Mouse (Mus musculus): ENCODE measurements at regions not wholly inside any gene's neighbourhood (a gene's known extent, or its start where the extent isn't known, plus 50 kb on each side); places are given as distances from the start of the nearest gene placed in this dataset.
A peak's percentile ranks its signal among the peaks of the same experiment; 100 is the strongest.
"Not testable (repeated sequence)": the region's sequence is repeated elsewhere in the genome, so short reads cannot be mapped to it uniquely, and the experiment has no call there.

DNA sequence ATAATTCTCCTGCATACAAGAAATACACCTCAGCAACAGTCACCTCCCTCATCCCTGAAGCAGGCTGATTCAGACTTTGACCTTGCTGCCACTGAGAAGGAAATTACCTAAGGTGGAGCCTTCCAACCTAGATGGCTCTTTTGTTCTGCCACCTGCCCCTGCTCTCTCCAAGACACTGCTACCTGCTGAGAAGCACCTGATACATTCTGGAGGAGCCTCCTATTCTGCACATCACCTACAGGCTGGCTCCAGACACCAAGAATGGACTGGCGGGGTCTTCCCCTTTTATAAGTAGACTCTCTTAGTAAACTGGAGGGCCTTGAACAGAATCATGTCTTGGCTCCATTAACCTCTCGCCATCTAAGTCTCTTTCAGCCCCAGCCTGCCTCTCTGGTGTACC, 1149.5 kb upstream of the 2610301B20Rik start:
- DNase-seq (ENCODE audit: low read depth, low spot score), result not testable (repeated sequence)

DNA sequence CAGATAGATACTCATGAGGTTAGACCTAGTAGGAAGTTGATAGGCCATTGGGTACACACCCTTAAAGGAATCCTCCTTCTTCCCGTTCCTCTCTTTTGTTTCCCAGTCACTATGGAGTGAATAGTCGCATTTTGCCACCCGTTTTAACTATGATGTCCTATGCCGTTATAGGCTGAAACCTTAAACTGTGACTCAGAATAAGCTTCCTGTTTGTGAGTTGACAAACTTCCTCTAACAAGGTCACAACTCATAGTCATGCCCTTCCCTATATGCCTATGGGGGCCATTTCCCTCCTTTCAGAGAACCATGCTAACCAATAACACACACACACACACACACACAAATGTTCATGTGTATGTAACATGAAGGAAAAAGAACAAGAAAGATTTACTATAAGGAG, 1136.6 kb upstream of the 2610301B20Rik start:
- no peak for DNase-seq (ENCODE audit: low read depth, low spot score)

- DNase-seq (ENCODE audit: low read depth, low spot score), result no peak
Observed at GRCm38 (mm10) chr4:9747411-9747938, 1126.8 kb upstream of the 2610301B20Rik start.

DNA sequence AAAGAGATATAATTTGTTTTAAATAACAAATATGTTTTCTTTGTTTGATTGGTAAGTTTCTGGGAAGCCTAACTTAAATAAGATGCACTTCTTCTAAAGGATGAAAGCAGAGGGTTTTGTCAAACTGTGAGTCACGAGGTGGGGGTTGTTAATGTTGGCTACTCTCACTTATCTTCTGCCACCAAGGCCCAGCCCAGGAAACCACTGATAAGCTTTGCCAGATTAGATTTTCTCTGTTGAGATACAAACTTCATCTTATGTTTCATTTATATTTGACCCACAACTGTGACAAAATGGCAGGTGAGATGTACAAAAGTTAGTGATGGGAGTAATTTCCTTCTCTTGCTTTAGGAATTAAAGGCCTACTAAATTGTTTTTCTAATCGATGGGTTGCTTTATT, 1126.2 kb upstream of the 2610301B20Rik start:
- no peak for DNase-seq (ENCODE audit: low read depth, low spot score)

GRCm38 (mm10) chr4:9749877-9750276, 1124.4 kb upstream of the 2610301B20Rik start:
- no peak for DNase-seq (ENCODE audit: low read depth, low spot score)

DNA sequence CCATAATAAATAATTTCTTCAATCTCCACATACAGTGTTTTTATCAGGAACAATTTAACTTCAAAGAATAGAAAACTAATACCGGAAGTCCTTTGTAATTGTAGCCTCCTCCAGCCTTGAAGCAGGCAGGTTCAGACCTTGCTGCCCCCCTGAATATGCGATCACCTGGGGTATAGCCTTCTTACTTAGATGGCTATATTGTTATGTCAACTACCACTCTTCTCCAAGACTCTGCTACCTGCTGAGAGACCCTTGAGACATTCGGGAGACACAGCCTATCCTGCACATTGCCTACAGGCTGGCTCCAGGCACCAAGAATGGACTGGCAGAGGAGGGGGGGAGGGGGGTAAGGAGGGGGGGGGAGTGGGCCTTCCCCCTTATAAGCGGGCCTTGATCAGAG, 1123.9 kb upstream of the 2610301B20Rik start:
- no peak for DNase-seq (ENCODE audit: low read depth, low spot score)

DNA sequence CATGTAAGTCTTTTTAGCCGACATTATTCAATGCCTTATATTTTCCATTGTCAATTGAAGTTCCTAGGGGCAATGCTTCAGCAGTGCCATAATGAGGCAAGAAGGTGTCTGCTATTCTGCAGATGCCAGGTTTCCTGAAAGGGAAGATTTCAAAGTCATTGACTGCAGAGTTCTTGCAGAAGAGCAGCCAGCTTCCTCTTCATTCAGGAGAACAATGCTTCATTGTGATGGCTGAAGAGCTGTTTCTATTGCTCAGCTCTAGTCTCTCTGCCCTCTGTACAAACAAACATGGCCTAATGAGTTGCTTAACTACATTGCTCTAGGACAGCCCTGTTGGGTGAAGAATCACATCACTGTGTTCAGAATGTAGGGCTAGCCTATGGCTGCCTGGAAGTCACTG, 1111.0 kb upstream of the 2610301B20Rik start:
- DNase-seq (ENCODE audit: low read depth, low spot score), result no peak

DNA sequence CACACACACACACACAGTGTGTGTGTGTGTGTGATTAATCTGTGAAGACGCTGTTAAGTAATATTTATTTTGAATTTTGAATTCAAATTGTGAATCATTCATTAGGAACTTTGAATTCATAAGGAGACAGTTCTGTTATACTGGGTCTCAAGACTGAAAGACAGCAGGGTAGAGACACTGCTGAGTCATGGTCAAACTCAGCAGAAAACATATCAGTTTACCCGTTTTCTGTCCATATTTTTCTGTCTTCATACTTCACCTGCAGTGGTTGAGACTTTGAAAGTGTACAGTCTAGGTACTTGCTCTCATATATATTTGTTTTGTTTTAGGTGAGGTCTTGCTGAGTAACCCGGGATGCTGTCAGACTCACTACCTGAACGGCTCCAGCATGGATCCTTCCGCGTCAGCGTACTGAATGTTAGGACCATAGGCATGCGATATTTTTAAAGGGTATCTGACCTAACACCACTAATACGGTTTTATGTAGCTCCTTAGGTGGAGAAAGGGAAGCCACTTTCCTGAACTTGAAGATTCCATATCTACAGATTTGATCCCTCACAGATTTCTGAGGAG, 1104.6 kb upstream of the 2610301B20Rik start:
- DNase-seq (ENCODE audit: low read depth, low spot score), result no peak

DNA sequence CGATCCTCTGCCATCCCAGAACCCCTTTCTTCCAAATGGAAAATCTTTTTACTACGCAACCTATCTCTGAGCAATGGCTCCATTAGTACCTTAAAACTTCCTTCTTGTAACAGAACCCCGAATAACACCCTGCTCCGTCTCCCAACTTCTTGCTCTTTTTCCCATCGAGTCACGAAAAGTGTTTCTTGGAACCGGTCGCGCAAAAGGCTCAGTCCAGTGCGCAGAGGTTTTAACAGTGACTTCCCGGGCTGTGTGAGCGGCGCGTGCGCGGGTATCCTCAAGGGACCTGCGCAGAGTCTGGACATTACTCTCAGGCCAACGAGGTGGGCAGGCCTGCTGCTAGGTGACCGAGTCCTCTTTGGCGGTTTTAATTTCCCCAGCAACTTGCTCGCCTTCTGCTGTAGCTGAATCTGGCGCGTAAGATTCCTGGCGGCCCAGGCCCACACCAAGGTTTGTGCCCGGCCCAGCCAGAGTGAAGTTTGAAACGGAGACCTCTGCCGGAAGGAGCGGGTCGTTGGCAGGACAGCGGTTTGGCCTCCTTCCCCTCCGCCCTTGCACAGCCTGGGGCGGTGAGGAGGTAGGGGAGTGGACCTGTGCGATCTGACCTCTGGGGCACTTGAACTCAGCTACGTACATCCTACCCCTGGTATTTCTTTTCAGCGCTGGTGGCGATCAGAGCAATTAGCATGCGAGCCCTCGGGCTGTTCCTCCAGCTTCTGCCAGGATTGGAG, 1103.8 kb upstream of the 2610301B20Rik start:
- DNase-seq (ENCODE audit: low read depth, low spot score), result peak; percentile 42

- peak; percentile 49 for DNase-seq (ENCODE audit: low read depth, low spot score)
Observed at GRCm38 (mm10) chr4:9771103-9771474, 1103.2 kb upstream of the 2610301B20Rik start.

- DNase-seq (ENCODE audit: low read depth, low spot score), result no peak
Observed at GRCm38 (mm10) chr4:9778391-9778790, 1095.9 kb upstream of the 2610301B20Rik start.

DNA sequence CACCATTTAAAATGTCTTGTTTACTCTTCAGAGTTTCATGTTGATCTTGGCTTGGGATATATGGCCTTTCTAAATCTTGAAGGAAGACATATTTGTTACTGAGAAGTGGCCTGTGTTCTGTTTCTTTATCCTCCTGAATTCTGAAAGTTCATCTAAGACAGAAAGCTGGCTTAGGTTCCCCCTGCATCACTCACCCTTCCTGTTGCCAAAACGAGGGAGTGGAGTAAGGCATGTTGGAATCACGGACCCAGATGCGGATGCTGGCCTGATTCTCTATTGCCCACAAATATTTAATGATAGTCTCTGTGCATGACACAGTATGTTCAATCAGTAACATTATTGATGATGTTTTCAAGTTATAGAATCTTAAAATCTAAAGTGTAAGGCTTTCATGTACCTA, 1094.7 kb upstream of the 2610301B20Rik start:
- DNase-seq (ENCODE audit: low read depth, low spot score), result no peak

DNA sequence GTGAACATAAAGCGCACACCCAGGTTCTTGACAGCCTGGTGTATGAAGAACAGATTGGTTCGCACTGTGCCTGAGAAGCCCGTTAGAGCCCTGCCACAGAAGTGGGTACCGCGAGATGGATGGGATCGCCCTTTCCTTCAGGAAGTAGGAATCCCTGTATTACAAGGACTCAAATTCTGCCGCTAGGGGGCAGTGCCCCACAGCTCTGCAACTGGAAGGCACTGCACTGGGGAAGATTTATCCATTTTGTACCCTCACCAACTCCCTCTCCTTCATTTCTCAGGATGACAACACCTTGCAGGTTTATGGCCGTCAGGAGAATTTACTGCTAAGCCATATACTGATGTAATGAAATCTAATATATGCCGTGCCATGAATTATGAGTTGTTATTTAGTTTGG, 1094.1 kb upstream of the 2610301B20Rik start:
- DNase-seq (ENCODE audit: low read depth, low spot score), result peak; percentile 41

GRCm38 (mm10) chr4:9781318-9781717, 1093.0 kb upstream of the 2610301B20Rik start:
- no peak for DNase-seq (ENCODE audit: low read depth, low spot score)

DNA sequence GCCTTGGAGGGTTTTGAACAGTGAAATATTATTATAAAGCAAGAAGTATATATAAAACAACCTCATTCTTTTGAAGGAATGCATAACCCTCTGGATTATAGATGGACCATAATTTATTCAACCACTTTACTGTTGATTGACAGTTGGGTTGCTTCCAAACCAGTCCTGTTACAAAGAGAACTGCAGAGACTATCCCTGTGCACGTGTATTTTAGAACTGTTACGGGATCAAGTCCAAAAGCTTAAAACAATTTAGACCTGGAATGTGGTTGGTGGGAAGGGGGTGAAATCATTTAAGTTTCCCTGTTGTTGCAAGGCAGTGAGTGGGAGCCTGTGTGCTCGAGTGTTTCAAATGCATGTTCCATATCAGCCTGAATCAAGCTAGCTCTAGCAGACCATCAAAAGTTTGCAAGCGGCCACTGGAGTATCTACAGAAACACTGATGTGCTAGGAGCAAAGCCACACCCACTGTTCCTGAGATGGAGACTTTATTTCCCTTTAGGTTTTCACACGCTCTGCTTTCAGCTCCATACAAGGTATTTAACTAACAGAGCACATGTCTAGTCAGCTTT, 1086.4 kb upstream of the 2610301B20Rik start:
- DNase-seq (ENCODE audit: low read depth, low spot score), result no peak

- DNase-seq (ENCODE audit: low read depth, low spot score), result no peak
Observed at GRCm38 (mm10) chr4:9790478-9790877, 1083.8 kb upstream of the 2610301B20Rik start.
